In the genomic region with DNA sequence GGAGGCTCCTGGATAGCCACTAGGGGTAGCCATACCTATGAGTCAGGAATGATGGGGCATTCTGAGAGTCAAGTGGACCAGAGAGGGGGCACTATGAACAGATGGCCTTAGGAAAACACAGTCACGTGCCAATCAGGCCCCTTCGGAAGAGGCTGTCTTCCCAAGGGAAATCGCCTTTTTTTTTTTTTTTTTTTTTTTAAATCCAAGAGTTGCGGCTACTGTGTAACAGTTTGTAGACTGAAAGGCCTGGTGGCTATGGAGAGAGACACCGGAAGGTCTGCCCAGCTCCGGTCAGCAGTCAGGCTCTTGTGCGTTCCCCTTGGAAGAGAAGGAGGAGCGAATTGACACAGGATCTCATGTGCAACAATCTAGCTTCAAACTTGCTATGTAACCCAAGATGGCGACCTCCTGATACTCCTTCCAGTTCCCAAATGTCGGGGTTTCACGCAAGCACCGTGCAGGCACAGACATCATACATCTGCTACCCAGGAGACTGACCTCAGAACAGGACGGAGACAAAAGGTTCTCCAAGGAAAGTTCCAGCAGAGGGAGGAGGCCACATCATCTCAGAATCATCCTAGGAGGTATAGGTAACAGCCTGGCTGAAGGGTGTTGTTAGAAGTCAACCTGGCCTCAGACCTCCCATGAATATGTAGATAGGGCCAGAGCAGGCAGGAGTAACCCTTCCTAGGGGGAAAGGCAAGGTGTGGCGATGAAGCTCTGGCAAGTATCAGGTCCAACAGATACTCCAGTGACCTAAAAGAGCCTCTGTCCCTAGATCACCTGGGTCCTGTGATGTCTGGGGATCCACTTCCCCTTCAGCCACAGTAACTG, we compare ENCODE assay signal across 8 mouse cellular contexts. TPM values are rescaled to one million over a fixed set of nuclear protein-coding genes. Genes with fewer than 3 reads are reported as not detected.
DNase-seq lines count a peak whose midpoint lies in the region; ATAC-seq and TF ChIP-seq lines count a peak whose summit lies in the region.

No protein-coding gene starts in this region.

- no peak for TF ChIP-seq POLR2A in ES-Bruce4 (IDR thresholded peaks at IDR 0.05; ENCODE audit: insufficient read depth, low read length)

- DNase-seq in heart, embryonic 10.5 days (ENCODE audit: low spot score), result no peak
- DNase-seq in heart, adult 11 months, result no peak
- DNase-seq in left cerebral cortex, adult 8-10 months (ENCODE audit: low spot score in 2 of 2), result no peak
- DNase-seq in right cerebral cortex, adult 18-20 months, result no peak
- no peak for DNase-seq in frontal cortex, postnatal 36 days (ENCODE audit: low spot score in 2 of 2)

- peak; percentile 46 for TF ChIP-seq CTCF in ES-Bruce4 (IDR thresholded peaks at IDR 0.05; ENCODE audit: low read depth, low read length)

- peak overlapping the region; percentile 82 for H3K4me3 ChIP-seq in heart, embryonic 10.5 days
- H3K4me3 ChIP-seq in ES-Bruce4 (ENCODE audit: low read depth, low read length), result peak overlapping the region; percentile 84
- peak overlapping the region; percentile 74 for H3K4me3 ChIP-seq in forebrain, embryonic 12.5 days (replicated peaks)
- peak overlapping the region; percentile 83 for H3K4me3 ChIP-seq in liver, embryonic 15.5 days (replicated peaks)

- peak overlapping the region; percentile 86 for H3K9ac ChIP-seq in ES-Bruce4 (ENCODE audit: low read depth, poor library complexity, severe bottlenecking)
- peak overlapping the region; percentile 66 for H3K9ac ChIP-seq in forebrain, embryonic 12.5 days
- peak overlapping the region; percentile 87 for H3K9ac ChIP-seq in liver, embryonic 15.5 days

- 43% methylated on average over 14 of the region's 14 CpGs for WGBS in heart, embryonic 10.5 days
- WGBS in forebrain, embryonic 12.5 days, result 53% methylated on average over 14 of the region's 14 CpGs
- WGBS in liver, embryonic 15.5 days (ENCODE audit: insufficient replicate concordance), result 53% methylated on average over 14 of the region's 14 CpGs

- peaks cover 43% of the 10 kb centered on the region for H3K4me1 ChIP-seq in heart, embryonic 10.5 days
- H3K4me1 ChIP-seq in ES-Bruce4 (ENCODE audit: control insufficient read depth, insufficient read depth, low read length), result peaks cover 9% of the 10 kb centered on the region
- H3K4me1 ChIP-seq in forebrain, embryonic 12.5 days, result peaks cover 38% of the 10 kb centered on the region
- peaks cover 56% of the 10 kb centered on the region for H3K4me1 ChIP-seq in liver, embryonic 15.5 days (replicated peaks)

- peak overlapping the region; percentile 96 for H3K27ac ChIP-seq in heart, embryonic 10.5 days
- peak overlapping the region; percentile 89 for H3K27ac ChIP-seq in ES-Bruce4 (ENCODE audit: insufficient read depth, low read length)
- H3K27ac ChIP-seq in forebrain, embryonic 12.5 days, result peak overlapping the region; percentile 97
- peak overlapping the region; percentile 97 for H3K27ac ChIP-seq in liver, embryonic 15.5 days (replicated peaks)

- H3K4me2 ChIP-seq in forebrain, embryonic 12.5 days, result peak overlapping the region; percentile 82
- peak overlapping the region; percentile 96 for H3K4me2 ChIP-seq in liver, embryonic 15.5 days

- peaks cover 7% of the 10 kb centered on the region; the same call in 1 of the 2 replicates for H3K27me3 ChIP-seq in heart, embryonic 10.5 days (ENCODE audit: insufficient read depth, poor library complexity, severe bottlenecking)
- H3K27me3 ChIP-seq in ES-Bruce4 (ENCODE audit: control insufficient read depth, insufficient read depth, low read length, poor library complexity, severe bottlenecking), result no peaks in the 10 kb centered on the region
- no peaks in the 10 kb centered on the region for H3K27me3 ChIP-seq in forebrain, embryonic 12.5 days
- 0 out of 2 replicates have a peak, but pooled peaks cover 20% of the 10 kb centered on the region for H3K27me3 ChIP-seq in liver, embryonic 15.5 days

- no peak for TF ChIP-seq EP300 in ES-Bruce4 (IDR thresholded peaks at IDR 0.05; ENCODE audit: insufficient read depth, low read depth, low read length)

- H3K36me3 ChIP-seq in heart, embryonic 10.5 days, result peaks cover 6% of the 10 kb centered on the region
- H3K36me3 ChIP-seq in ES-Bruce4 (ENCODE audit: control insufficient read depth, insufficient read depth, low read length, poor library complexity, severe bottlenecking), result 0 out of 2 replicates have a peak, but pooled peaks cover 3% of the 10 kb centered on the region
- peaks cover 13% of the 10 kb centered on the region for H3K36me3 ChIP-seq in forebrain, embryonic 12.5 days (replicated peaks)
- H3K36me3 ChIP-seq in liver, embryonic 15.5 days (replicated peaks), result peaks cover 28% of the 10 kb centered on the region

- no peak for ATAC-seq in forebrain, embryonic 12.5 days (ENCODE audit: low FRiP score)
- peak; percentile 24 for ATAC-seq in liver, embryonic 15.5 days (ENCODE audit: insufficient read depth)

- no peaks in the 10 kb centered on the region for H3K9me3 ChIP-seq in heart, embryonic 10.5 days
- H3K9me3 ChIP-seq in ES-Bruce4 (replicated peaks; ENCODE audit: control insufficient read depth, insufficient read depth, low read length, poor library complexity, severe bottlenecking), result no peaks in the 10 kb centered on the region
- H3K9me3 ChIP-seq in forebrain, embryonic 12.5 days, result no peaks in the 10 kb centered on the region
- no peaks in the 10 kb centered on the region for H3K9me3 ChIP-seq in liver, embryonic 15.5 days (replicated peaks)

RNA-seq across cellular contexts. Expression of a gene that starts 1.2 kb away (rescaled TPM):
- polyA plus RNA-seq in heart, embryonic 10.5 days (2016; fragmentation: Nextera tagmentation; extraction: Ambion mirVana), result 14.3 and 15.0 TPM in 2 replicates
- 5.1 and 6.5 TPM in 2 replicates for polyA plus RNA-seq in ES-Bruce4 (2011; ENCODE audit: insufficient read depth, insufficient read length, low read depth, missing spikeins)
- 35.5 and 39.1 TPM in 2 replicates for polyA plus RNA-seq in forebrain, embryonic 12.5 days (2016; fragmentation: Nextera tagmentation; extraction: Ambion mirVana)
- polyA plus RNA-seq in liver, embryonic 15.5 days (2015; fragmentation: Nextera tagmentation; extraction: Ambion mirVana), result 28.8 and 33.6 TPM in 2 replicates
- 1 to 10 TPM in 2 of 4 experiments, under 1 TPM in 2; 0.65 to 1.6 (median 0.97) TPM for total RNA-seq in left cerebral cortex, adult 8-10 months (2022)

RNA-seq across cellular contexts. Expression of a gene that starts 9.0 kb away (rescaled TPM):
- 57.4 and 76.2 TPM in 2 replicates for polyA plus RNA-seq in heart, embryonic 10.5 days (2016; fragmentation: Nextera tagmentation; extraction: Ambion mirVana)
- 40.5 and 42.8 TPM in 2 replicates for polyA plus RNA-seq in ES-Bruce4 (2011; ENCODE audit: insufficient read depth, insufficient read length, low read depth, missing spikeins)
- polyA plus RNA-seq in forebrain, embryonic 12.5 days (2016; fragmentation: Nextera tagmentation; extraction: Ambion mirVana), result 96.9 and 97.7 TPM in 2 replicates
- polyA plus RNA-seq in liver, embryonic 15.5 days (2015; fragmentation: Nextera tagmentation; extraction: Ambion mirVana), result 48.6 and 51.3 TPM in 2 replicates
- total RNA-seq in left cerebral cortex, adult 8-10 months (2022), result 10 to 100 TPM; 74.1 to 86.1 (median 81.0) TPM

RNA-seq across cellular contexts. Expression of a gene that starts 10.5 kb away (rescaled TPM):
- 478 and 538 TPM in 2 replicates for polyA plus RNA-seq in heart, embryonic 10.5 days (2016; fragmentation: Nextera tagmentation; extraction: Ambion mirVana)
- 230 and 234 TPM in 2 replicates for polyA plus RNA-seq in ES-Bruce4 (2011; ENCODE audit: insufficient read depth, insufficient read length, low read depth, missing spikeins)
- polyA plus RNA-seq in forebrain, embryonic 12.5 days (2016; fragmentation: Nextera tagmentation; extraction: Ambion mirVana), result 316 and 328 TPM in 2 replicates
- 211 and 230 TPM in 2 replicates for polyA plus RNA-seq in liver, embryonic 15.5 days (2015; fragmentation: Nextera tagmentation; extraction: Ambion mirVana)
- 100 to 1,000 TPM; 163 to 176 (median 166) TPM for total RNA-seq in left cerebral cortex, adult 8-10 months (2022)

RNA-seq across cellular contexts. Expression of a gene that starts 31.8 kb away (rescaled TPM):
- 114 and 117 TPM in 2 replicates for polyA plus RNA-seq in heart, embryonic 10.5 days (2016; fragmentation: Nextera tagmentation; extraction: Ambion mirVana)
- polyA plus RNA-seq in ES-Bruce4 (2011; ENCODE audit: insufficient read depth, insufficient read length, low read depth, missing spikeins), result 38.5 and 45.2 TPM in 2 replicates
- polyA plus RNA-seq in forebrain, embryonic 12.5 days (2016; fragmentation: Nextera tagmentation; extraction: Ambion mirVana), result 82.7 TPM in 2 replicates
- 58.8 and 62.1 TPM in 2 replicates for polyA plus RNA-seq in liver, embryonic 15.5 days (2015; fragmentation: Nextera tagmentation; extraction: Ambion mirVana)
- 10 to 100 TPM; 47.2 to 56.7 (median 49.1) TPM for total RNA-seq in left cerebral cortex, adult 8-10 months (2022)

RNA-seq across cellular contexts. Expression of a gene that starts 38.7 kb away (rescaled TPM):
- 0.18 and 0.68 TPM in 2 replicates for polyA plus RNA-seq in heart, embryonic 10.5 days (2016; fragmentation: Nextera tagmentation; extraction: Ambion mirVana)
- 2.8 and 3.6 TPM in 2 replicates for polyA plus RNA-seq in ES-Bruce4 (2011; ENCODE audit: insufficient read depth, insufficient read length, low read depth, missing spikeins)
- polyA plus RNA-seq in forebrain, embryonic 12.5 days (2016; fragmentation: Nextera tagmentation; extraction: Ambion mirVana), result 0.64 TPM in 1 of 2 replicates, not detected in the other
- polyA plus RNA-seq in liver, embryonic 15.5 days (2015; fragmentation: Nextera tagmentation; extraction: Ambion mirVana), result 2.2 and 2.9 TPM in 2 replicates
- 10 to 100 TPM; 54.2 to 59.0 (median 55.0) TPM for total RNA-seq in left cerebral cortex, adult 8-10 months (2022)
